Mouse (Mus musculus) liver, postnatal 0 days (tissue): ENCODE data around the gene 1600012H06Rik. TPM values are rescaled to one million over a fixed set of nuclear protein-coding genes. Genes with fewer than 3 reads are reported as not detected.
"Not testable (repeated sequence)": the region's sequence is repeated elsewhere in the genome, so short reads cannot be mapped to it uniquely, and the experiment has no call there.

Experiments used
- ATAC-seq: fragments of 200-750 bp; cut with Nextera tagmentation; 2 replicates; pipeline ENCODE4 v1.8.0; 2017; ENCODE audit warnings: mild to moderate bottlenecking, moderate library complexity
- DNase-seq: peaks from one replicate; pipeline ENCODE4 v3.0.0-alpha.2; 2016
- H3K27ac ChIP-seq: fragments of 300-500 bp; sonication (generic); 2 replicates; pipeline ENCODE4 v1.5.1; 2014; ENCODE audit warnings: antibody characterized with exemption, moderate library complexity, mild to moderate bottlenecking, low read depth
- H3K27me3 ChIP-seq: fragments of 300-500 bp; sonication (generic); 2 replicates; pipeline ENCODE4 v1.6.1; 2014; ENCODE audit warnings: low read length, control low read depth, mixed read lengths; ENCODE audit not compliant: insufficient read depth
- H3K36me3 ChIP-seq: fragments of 300-500 bp; sonication (generic); replicated peaks from 2 replicates; pipeline ENCODE4 v1.6.1; 2014; ENCODE audit warnings: mild to moderate bottlenecking, control low read depth, low read length, moderate library complexity, mixed read lengths; ENCODE audit not compliant: insufficient read depth
- H3K4me1 ChIP-seq: fragments of 300-500 bp; sonication (generic); 2 replicates; pipeline ENCODE4 v1.6.1; 2014; ENCODE audit warnings: antibody characterized with exemption, mild to moderate bottlenecking, control low read depth; ENCODE audit not compliant: insufficient read depth
- H3K4me2 ChIP-seq: fragments of 300-500 bp; sonication (generic); 2 replicates; pipeline ENCODE4 v1.6.1; 2014; ENCODE audit warnings: low read depth, mild to moderate bottlenecking, low read length, moderate library complexity, mixed read lengths
- H3K4me3 ChIP-seq: fragments of 300-500 bp; sonication (generic); 2 replicates; pipeline ENCODE4 v1.5.1; 2014; ENCODE audit warnings: low read depth, low read length
- H3K9ac ChIP-seq: fragments of 300-500 bp; sonication (generic); replicated peaks from 2 replicates; pipeline ENCODE4 v1.6.1; 2014; ENCODE audit warnings: mild to moderate bottlenecking, moderate library complexity
- H3K9me3 ChIP-seq: fragments of 300-500 bp; sonication (generic); 2 replicates; pipeline ENCODE4 v1.6.1; 2016; ENCODE audit warnings: mild to moderate bottlenecking, control low read depth, low read length, mixed read lengths
- WGBS: fragments of 180-500 bp; shearing (Covaris S2); extraction: QIAGEN DNeasy Blood & Tissue Kit; methylation state at CpG from one replicate; pipeline ENCODE4 v1.1.7; 2014; ENCODE audit not compliant: insufficient replicate concordance; 5-methylcytosine and 5-hydroxymethylcytosine counted together
- polyA plus RNA-seq: library from polyadenylated mRNA; unstranded; fragments of >200 nt; fragmentation: Nextera tagmentation; extraction: Ambion mirVana; gene quantifications from 2 replicates; pipeline ENCODE4 v1.2.1, GENCODE M21; 2015

Gene 1600012H06Rik
- polyA plus RNA-seq, 1 experiment from 2014 or later, result 21.3 TPM

GRCm38 (mm10) chr17:14990116-14990702, 47.2 kb downstream of the 1600012H06Rik start:
- H3K36me3 ChIP-seq, H3K4me3 ChIP-seq, H3K27me3 ChIP-seq, H3K9ac ChIP-seq, H3K27ac ChIP-seq, ATAC-seq, H3K4me2 ChIP-seq, H3K9me3 ChIP-seq, H3K4me1 ChIP-seq, DNase-seq: not testable (repeated sequence)
- 78% methylated on average over 4 of the region's 5 CpGs for WGBS

GRCm38 (mm10) chr17:14992522-14993138, 49.6 kb downstream of the 1600012H06Rik start:
- not testable (repeated sequence) for H3K9me3 ChIP-seq, H3K4me2 ChIP-seq, H3K4me1 ChIP-seq, H3K27me3 ChIP-seq, H3K27ac ChIP-seq, H3K9ac ChIP-seq, H3K36me3 ChIP-seq, H3K4me3 ChIP-seq, DNase-seq
- ATAC-seq, result peak; percentile 80
- WGBS, result no CpG with 5 or more reads among the region's 98 CpGs

- WGBS, result no CpG with 5 or more reads among the region's 47 CpGs
- not testable (repeated sequence) for H3K9me3 ChIP-seq, H3K9ac ChIP-seq, H3K27me3 ChIP-seq, H3K4me1 ChIP-seq, H3K36me3 ChIP-seq, H3K4me3 ChIP-seq, DNase-seq, H3K27ac ChIP-seq, H3K4me2 ChIP-seq
- peak; percentile 53 for ATAC-seq
Measured at GRCm38 (mm10) chr17:14993139-14993832, 50.3 kb downstream of the 1600012H06Rik start.

GRCm38 (mm10) chr17:14994140-14994539, 51.2 kb downstream of the 1600012H06Rik start:
- H3K4me1 ChIP-seq, H3K27ac ChIP-seq, H3K9ac ChIP-seq, DNase-seq, ATAC-seq, H3K4me2 ChIP-seq, H3K4me3 ChIP-seq, H3K9me3 ChIP-seq, H3K27me3 ChIP-seq, H3K36me3 ChIP-seq: not testable (repeated sequence)
- WGBS, result no CpG with 5 or more reads among the region's 5 CpGs

- peak; percentile 77 for ATAC-seq
- not testable (repeated sequence) for H3K36me3 ChIP-seq
- WGBS, result no CpG with 5 or more reads among the region's 4 CpGs
Measured at GRCm38 (mm10) chr17:15000047-15000446, 57.1 kb downstream of the 1600012H06Rik start.

GRCm38 (mm10) chr17:15009088-15009487, 66.1 kb downstream of the 1600012H06Rik start:
- no CpG with 5 or more reads among the region's 3 CpGs for WGBS
- ATAC-seq, result peak; percentile 50

More at GRCm38 (mm10) chr17:15000047-15000446, 57.1 kb downstream of the 1600012H06Rik start:
- H3K27me3 ChIP-seq, H3K4me2 ChIP-seq, H3K27ac ChIP-seq, H3K9me3 ChIP-seq, DNase-seq, H3K9ac ChIP-seq, H3K4me1 ChIP-seq, H3K4me3 ChIP-seq: not testable (repeated sequence)

More at GRCm38 (mm10) chr17:15009088-15009487, 66.1 kb downstream of the 1600012H06Rik start:
- H3K9me3 ChIP-seq, H3K27me3 ChIP-seq, H3K4me2 ChIP-seq, H3K9ac ChIP-seq, H3K4me1 ChIP-seq, H3K27ac ChIP-seq, DNase-seq, H3K36me3 ChIP-seq, H3K4me3 ChIP-seq: not testable (repeated sequence)

Other genes with a start within 250 kb of the 1600012H06Rik start
- gene Thbs2, start 248.9 kb upstream of the 1600012H06Rik start, polyA plus RNA-seq, result 1.9 and 2.4 TPM in 2 replicates
- gene Wdr27, start within 50 bp of the 1600012H06Rik start, polyA plus RNA-seq, result 3.2 and 4.2 TPM in 2 replicates
- 37.3 and 40.6 TPM in 2 replicates for gene Phf10, start 18.1 kb downstream of the 1600012H06Rik start, polyA plus RNA-seq
- gene 9030025P20Rik, start 35.3 kb downstream of the 1600012H06Rik start, polyA plus RNA-seq, result 3.3 and 3.9 TPM in 2 replicates
- gene Gm3417, start 35.6 kb downstream of the 1600012H06Rik start, polyA plus RNA-seq, result 1.8 and 1.9 TPM in 2 replicates
- 2.7 and 3.7 TPM in 2 replicates for gene Gm3435, start 67.0 kb downstream of the 1600012H06Rik start, polyA plus RNA-seq
- 24.2 and 27.2 TPM in 2 replicates for gene Ermard, start 98.0 kb downstream of the 1600012H06Rik start, polyA plus RNA-seq
- gene Tcte3, start 98.3 kb downstream of the 1600012H06Rik start, polyA plus RNA-seq, result 3.7 and 5.2 TPM in 2 replicates
- 3.3 and 5.4 TPM in 2 replicates for gene Gm3448, start 98.4 kb downstream of the 1600012H06Rik start, polyA plus RNA-seq